Mouse (Mus musculus) 3T3-L1 (cell line): ENCODE data around the gene Cecr2.
"Not testable (repeated sequence)": the region's sequence is repeated elsewhere in the genome, so short reads cannot be mapped to it uniquely, and the experiment has no call there.

Experiments used
- DNase-seq: peaks from one replicate; pipeline ENCODE4 v3.0.0-alpha.2; 2015; ENCODE audit warnings: low read depth, low spot score

Gene Cecr2

GRCm38 (mm10) chr6:120665816-120666760 is at the start of gene Cecr2:
Cecr2 (plus strand) TSS chr6:120666369.
- no peak for DNase-seq

- DNase-seq, result no peak
These were observed 48.6 kb upstream of the Cecr2 start for GRCm38 (mm10) chr6:120617586-120617985.

DNA sequence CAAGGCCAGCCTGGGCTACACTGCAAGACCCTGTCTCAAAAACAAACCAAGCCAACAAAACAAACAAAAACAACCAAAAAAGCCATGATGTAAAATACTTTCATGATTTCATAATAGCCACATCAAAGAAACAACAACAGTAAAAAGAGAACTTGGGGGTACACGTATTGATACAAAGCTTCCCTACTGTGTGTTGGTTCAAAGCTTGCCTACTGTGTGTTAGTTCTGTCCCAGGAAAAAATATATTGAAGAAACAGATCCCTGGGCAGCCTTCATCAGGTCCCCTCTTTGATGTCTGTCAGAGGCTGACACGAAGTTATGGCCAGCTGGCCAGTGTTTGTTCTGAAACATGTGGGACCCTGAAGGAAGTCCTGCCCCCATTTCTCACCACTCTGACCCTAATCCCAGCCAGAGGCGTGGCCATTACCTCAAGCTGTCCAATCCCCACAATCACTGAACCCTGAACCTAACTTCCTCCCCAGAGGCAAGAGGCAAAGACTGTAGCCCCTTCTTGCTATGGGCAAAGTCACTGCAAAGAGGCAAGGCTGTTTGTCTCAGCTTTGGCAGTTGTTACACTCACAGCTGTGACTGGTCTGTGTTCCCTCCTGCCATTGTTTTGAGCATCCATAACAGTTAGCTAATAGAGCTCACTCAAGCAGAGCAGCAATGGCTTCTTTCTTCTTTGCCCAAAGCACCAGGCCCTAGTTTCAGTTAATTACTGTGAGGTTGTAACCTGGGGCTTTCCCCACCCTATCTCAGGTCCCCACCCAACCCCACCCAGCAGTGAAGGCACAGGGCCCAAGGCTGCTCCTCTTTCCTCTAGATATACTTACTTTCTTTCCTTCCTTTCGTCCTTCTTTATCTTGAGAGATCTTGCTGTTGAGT is 47.4 kb upstream of the Cecr2 start:
- no peak for DNase-seq

DNA sequence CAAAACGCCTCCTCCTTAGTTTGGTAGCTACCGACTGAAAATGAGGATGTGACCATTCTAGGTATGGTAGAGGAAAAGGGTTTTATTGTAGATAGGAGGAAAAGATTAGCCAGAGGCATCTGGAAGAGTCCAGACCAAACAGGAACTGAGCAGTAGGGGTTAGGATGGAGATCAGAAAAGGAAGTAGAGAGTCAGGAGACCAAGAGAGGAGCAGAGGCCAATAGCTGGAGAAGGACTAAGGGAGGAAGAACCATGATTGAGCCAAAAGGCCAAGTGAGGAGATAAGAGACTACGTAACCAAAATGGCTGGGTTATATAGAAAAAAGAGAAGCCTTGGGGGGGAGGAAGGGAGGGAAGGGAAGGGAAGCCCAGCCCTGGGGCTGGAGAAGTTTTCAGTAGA is 46.0 kb upstream of the Cecr2 start:
- no peak for DNase-seq

GRCm38 (mm10) chr6:120625081-120625480 is 41.1 kb upstream of the Cecr2 start:
- DNase-seq, result no peak

DNA sequence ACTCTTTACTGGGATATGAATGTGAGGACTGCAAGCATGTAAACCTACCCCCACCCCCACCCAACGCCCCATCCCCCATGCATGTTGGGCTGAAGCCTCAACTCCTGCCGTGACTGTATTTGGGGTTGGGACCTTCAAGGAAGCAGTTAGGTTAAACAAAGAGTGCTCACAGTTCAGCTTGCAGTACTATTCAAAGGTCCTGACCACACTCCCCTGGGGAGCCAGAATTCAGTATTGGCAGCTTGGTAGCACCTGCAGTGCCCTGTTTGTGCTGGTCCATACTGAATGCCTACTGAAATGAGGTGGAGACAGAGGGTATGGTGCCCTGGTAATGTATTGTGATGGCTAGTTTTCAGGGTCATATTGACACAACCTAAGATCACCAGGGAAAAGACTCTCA is 39.1 kb upstream of the Cecr2 start:
- no peak for DNase-seq

DNA sequence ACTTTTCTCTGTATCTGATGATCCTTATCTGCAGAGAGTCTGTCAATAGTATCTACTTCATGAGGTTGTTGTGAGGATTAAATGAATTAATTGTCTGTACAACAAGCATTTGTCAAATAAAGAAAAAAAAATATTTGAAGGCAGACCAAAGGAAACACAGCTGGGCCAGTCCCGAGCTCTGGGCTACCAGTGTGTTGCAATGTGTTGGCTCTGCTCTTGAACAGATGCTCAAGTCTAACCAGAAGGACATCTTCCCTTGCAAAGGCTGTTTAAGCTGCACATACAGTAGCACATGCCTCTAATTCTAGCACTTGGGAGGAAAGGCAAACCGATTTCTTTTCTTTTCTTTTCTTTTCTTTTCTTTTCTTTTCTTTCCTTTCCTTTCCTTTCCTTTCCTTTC is 37.2 kb upstream of the Cecr2 start:
- peak; percentile 27 for DNase-seq

DNA sequence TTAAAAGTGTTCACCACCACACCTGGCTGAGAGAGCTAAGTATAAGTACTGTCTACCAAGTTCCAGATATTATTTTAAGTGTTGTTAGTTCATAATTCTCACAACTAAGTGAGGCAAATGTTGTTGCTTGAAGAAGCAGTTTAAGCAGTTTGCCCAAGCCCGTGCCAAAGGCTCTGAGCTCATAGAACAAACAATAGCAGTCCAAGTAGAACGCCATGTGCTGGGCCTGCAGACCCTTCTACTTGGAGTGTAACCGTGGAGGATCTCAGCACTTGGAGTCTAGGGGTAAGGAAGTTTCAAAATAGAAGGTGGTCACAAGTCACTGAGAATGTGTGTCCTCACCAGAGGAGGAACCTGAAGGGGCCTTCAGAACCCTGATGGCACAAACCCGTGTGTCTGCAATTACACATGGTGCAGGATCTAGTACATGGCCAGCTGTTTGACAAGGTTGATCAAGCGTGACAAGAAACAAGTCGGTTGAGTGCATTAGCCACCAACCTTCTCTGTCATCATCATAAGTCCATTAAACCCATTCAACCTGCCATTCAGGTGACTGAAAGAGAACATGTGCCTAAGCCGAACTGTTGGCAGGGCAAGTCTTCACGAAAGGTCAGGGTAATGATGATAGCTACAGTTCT is 30.7 kb upstream of the Cecr2 start:
- DNase-seq, result no peak

GRCm38 (mm10) chr6:120639547-120639946 is 26.6 kb upstream of the Cecr2 start:
- no peak for DNase-seq

- DNase-seq, result peak; percentile 59
These were observed 24.2 kb upstream of the Cecr2 start for GRCm38 (mm10) chr6:120641866-120642378.

DNA sequence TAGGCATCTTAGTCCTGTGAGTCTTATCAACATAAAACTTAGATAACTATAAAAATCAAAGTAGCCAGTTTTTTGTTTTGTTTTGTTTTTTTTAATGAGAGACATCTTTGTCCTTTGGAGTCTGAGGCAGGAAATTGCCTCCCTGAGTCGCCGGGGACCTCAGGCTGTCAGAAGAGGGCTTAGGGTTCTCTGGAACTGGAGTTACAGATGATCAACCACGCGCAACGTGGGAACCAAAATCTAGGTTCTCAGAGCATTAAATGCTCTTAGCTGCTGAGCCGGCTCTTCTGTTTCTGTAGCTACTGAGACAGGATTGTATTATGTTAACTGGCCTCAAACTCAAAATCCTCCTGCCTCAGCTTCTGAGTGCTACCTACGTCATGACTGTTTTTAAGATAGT is 22.4 kb upstream of the Cecr2 start:
- DNase-seq, result no peak

- DNase-seq, result no peak
These were observed 21.5 kb upstream of the Cecr2 start for GRCm38 (mm10) chr6:120644346-120645299.

DNA sequence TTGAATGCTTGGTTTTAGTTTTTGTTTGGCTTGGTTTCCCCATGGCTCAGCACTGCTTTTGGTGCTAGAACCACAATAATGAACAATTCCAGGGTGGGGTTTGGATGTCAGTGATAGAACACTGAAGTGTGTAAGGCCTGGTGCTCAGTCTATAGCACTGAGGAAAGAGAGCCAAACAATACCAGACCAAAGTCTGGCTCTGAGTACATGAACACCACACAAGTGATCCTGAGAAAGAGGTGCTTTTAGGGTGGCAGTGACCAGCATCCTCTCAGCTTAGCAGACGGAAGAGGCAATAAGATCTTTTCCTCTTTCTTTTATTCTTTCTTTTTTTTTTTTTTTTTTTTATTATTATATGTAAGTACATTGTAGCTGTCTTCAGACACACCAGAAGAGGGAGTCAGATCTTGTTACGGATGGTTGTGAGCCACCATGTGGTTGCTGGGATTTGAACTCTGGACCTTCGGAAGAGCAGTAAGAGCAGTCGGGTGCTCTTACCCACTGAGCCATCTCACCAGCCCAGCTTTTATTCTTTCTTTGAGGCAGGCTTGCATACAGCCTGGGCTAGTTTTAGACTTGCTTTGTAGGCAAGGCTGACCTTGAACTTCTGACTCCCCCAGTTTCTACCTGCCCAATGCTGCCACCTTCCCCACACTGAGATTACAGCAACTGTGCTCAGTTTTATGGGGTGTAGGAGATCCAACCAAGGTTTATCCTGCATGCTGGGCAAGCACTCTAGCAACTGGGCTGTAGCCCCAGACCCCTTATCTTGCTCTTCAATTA is 18.7 kb upstream of the Cecr2 start:
- not testable (repeated sequence) for DNase-seq

DNA sequence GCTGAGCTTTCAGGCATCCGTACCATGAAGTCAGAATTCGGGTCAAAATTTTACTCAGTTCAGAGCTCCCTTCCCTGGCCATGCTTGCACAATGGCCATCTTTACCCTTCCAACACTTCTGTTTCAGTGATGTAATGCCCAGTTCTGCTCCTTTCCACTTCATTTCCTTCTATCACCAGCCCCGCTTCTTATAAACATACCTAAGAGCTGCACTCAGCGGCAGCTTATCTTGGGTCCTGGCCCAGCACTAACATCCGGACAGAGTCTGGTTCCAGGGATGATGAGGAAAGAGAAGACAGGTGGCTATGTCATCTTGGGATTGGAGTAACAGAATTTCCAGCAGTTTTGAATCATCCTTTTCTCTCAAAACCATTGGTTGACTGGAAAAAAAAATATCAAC is 18.0 kb upstream of the Cecr2 start:
- DNase-seq, result no peak

- DNase-seq, result no peak
These were observed 13.5 kb upstream of the Cecr2 start for GRCm38 (mm10) chr6:120652666-120653065.

GRCm38 (mm10) chr6:120655702-120656101 is 10.5 kb upstream of the Cecr2 start:
- no peak for DNase-seq

DNA sequence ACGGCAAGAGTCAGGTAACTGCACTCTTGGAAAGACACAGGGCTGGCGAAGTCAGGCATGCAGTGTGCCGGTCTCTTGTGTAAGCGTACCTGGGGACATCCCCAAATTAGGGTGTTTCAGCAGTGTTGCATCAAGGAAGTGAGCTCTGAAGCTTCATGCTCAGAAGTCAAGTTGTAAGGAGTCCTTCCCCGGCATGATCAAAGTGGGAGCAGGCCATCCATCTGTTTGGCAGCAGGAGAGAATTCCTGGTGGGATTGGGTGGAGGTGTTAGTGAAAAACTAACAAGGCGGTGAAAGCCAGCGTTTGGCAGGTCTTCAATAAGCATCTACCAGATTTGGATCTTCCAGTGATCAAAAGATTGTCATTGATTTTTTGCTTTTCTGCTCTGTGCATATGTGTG is 7.3 kb upstream of the Cecr2 start:
- no peak for DNase-seq

GRCm38 (mm10) chr6:120665415-120665815 is 754 bp upstream of the Cecr2 start:
- DNase-seq, result no peak

- DNase-seq, result no peak
These were observed 722 bp downstream of the Cecr2 start for GRCm38 (mm10) chr6:120666761-120667421.
